Mouse (Mus musculus): Measurements from ENCODE around the gene Tepsin. TPM values are rescaled to one million over a fixed set of nuclear protein-coding genes. Genes with fewer than 3 reads are reported as not detected.
A peak's percentile ranks its signal among the peaks of the same experiment; 100 is the strongest.

Tepsin gene
- total RNA-seq, 2 experiments from 2014 or later, result 19.3 to 19.7 TPM

GRCm38 (mm10) chr11:120112136-120112535, 13.6 kb upstream of the Tepsin start:
- DNase-seq (ENCODE audit: low spot score in 2 of 2), result no peak

DNA sequence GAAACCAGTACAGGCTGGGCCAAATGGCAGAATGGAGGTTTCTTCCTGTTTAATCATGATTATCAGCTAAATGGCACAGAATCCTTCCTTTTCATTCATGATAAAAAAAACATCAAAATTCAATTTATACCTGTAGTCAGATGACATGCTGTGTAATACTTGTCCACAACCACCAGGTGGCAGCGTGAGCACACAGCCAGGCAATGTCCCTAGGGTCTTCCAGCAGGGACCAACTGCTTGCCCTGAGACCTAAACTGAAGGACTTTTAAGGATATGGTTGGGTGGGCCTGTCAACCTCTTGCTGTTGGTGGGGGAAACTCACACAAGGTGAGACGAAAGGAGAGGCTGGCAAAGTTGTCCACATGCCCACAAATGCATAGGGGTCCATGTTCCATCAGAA, 12.5 kb upstream of the Tepsin start:
- peak; percentile 73 to 76 for DNase-seq (ENCODE audit: low spot score in 2 of 2)

DNA sequence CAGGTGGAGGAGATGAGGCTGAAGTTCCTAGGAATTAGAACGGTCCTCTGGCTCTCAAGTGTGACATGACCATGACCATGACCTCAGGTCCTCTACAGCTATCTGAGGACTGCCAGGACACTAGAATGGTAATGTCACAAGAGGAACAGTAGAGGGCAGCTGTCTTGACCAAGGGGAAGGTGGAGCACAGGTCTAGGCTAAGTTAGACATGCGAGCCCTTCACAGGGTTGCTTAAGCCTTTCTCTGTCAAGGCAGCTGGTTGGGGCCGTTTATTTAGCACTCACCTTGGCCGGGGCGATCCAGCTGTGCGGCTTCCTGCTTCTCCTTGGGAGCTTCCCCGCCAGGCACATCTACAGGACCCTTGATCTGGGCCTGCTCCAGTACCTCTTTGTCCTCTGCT, 12.0 kb upstream of the Tepsin start:
- no peak for DNase-seq (ENCODE audit: low spot score in 2 of 2)

DNA sequence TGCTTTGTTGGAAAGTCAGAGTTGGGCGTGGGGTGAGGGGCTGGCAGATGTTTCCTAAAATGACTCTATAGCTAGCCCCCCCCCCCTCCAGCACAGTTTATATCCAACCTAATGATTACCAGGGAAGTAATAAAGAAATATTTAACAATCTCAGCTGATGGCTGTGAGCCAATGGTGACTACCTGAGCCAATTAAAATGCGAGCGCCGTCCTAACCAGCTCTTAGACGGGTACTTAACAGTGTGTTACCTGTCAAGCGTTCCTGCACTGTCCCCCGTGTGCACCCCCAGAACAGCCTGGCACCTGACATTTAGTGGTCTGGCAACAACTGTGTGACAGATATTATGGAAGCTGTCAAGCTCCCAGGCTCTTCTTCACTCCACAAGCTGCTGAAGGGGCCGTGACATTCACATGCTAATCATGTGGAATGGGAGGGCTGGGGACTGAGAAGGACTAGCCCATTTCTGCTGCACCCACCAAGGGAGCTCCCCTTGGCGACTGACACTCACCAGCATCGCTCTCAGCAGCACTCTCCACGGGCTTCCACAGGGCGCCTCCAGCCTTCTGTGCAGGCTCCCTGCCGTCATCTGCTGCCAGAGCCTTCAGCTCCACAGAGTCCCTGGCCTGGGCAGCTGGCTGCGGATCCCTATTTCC, 11.2 kb upstream of the Tepsin start:
- no peak for DNase-seq (ENCODE audit: low spot score in 2 of 2)

DNA sequence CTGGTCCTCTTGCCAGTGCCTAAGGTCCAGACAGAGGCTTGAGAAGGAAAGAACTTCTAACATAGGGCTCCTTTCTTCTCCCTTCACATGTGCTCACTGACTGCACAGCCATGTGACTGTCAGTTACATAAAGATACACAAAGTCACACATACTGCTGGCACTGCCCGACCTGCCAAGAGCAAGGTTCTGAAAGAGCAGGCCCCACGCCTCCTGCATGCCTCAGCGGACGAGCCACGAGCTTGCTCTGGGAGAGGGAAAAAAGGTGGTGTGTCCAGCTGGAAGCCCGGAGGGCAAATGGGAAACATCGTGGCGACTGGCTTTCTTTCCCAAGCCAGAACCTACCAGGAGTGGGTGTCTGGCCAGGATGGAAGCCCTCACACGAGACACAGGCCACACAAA, 9.3 kb upstream of the Tepsin start:
- no peak for DNase-seq (ENCODE audit: low spot score in 2 of 2)

DNA sequence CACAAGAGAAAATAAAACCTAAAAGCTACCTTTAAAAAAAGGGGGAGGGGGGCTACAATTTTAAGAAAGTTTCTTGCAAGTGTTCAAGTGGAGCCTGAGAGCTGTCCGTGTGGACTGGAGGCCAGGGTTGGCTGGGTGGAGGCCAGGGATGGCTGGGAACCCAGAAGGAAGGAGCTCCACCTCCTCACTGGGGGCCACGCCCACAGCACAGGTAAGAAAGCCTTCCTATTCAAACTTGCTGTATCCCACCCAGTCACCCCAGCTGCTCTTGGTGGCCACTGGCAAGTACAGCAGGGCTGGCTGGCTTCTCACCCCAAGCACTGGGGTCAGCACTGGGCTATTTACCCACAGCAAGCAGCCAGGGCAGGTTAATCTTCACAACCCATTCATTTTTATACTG, 8.5 kb upstream of the Tepsin start:
- no peak for DNase-seq (ENCODE audit: low spot score in 2 of 2)

DNA sequence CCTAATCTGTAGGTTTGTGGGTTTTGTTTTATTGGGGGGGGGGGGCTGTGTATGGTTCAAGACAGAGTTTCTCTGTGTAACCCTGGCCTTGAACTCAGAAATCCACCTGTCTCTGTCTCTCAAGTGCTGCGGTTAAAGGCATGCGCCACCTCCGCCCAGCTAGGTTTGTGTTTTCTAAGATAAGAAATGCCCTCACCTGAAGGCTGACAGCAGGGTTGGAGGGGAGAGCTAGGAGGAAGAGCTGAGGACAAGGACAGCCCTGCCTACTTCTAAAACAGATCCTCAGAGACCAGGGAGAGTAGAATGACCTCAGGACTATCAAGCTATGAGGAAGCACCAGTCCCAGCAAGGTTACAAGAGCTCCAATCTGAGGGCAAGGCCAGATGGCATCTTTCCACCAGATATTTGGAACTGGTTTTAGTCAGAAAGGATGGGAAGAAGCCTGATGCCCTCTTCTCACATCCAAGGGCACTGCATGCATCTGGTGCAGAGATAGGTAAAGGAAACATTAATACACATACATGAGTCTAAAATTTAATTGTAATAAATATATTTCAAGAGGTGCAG, 5.0 kb upstream of the Tepsin start:
- no peak for DNase-seq (ENCODE audit: low spot score in 2 of 2)

- peak; percentile 77 to 80 for DNase-seq (ENCODE audit: low spot score in 2 of 2)
These were observed 2.5 kb upstream of the Tepsin start for GRCm38 (mm10) chr11:120101036-120101435.

DNA sequence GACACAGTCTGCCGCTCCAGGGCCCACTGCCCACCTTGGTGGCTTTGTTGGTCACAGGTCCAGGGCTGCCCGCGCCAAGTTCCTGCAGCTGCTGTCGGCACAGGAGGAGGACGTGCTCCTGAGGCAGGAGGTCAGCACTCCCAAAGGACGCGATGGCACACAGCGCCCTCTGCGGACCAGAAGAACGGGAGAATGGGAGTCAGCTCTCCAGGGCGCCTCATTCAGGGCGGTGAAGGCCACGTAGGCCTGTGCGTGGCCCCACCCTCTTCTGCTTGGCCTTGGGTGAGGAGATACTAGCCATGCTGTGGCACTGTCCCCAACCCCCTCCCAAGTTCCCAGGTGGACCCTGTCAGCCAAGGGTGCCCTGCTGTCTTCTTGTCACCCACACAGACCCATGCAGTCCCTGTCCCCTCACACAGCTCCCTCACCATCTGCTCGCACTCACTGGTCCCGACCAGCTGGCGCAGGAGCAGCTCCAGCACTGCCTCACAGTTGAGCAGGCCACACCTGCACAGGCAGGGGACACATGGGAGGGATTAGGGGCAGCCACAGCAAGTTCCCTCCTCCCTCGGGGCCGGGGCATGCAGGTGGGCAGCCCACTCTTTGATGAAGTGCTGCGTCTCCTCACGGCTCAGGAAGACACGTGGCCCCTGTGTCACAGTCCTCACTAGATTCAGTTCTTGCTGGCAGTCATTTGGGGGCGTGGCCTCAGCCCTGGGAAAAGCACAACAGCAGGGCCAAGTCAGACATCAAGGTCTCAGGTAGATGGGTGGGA, 5.5 kb downstream of the Tepsin start:
- no peak for DNase-seq (ENCODE audit: low spot score in 2 of 2)

DNA sequence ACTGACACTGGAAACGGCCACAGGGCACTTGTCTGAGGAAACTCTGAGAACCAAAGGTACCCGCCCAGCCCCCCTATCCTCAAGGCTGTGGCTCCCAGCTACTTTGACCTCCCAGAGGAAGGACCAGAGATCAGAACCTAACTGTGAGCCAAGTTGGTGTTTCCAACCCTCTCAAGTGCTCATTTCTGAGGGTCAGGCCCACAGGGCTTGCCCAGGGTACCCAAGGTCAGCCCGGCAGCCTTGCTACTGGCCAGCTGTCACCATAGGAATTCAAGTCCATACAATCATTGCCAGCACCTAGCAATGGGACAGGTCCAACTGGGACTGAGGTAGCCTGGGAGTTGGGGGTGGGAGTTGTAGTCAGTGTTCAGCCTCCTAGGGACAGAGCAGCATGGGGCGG, 7.9 kb downstream of the Tepsin start:
- DNase-seq (ENCODE audit: low spot score in 2 of 2), result no peak

GRCm38 (mm10) chr11:120086702-120087152, 11.8 kb downstream of the Tepsin start, which contains the start of gene Cep131:
Gene Cep131, minus strand, starts transcription at chr11:120086827.
- DNase-seq (ENCODE audit: low spot score in 2 of 2), result peak; percentile 97 to 98

DNA sequence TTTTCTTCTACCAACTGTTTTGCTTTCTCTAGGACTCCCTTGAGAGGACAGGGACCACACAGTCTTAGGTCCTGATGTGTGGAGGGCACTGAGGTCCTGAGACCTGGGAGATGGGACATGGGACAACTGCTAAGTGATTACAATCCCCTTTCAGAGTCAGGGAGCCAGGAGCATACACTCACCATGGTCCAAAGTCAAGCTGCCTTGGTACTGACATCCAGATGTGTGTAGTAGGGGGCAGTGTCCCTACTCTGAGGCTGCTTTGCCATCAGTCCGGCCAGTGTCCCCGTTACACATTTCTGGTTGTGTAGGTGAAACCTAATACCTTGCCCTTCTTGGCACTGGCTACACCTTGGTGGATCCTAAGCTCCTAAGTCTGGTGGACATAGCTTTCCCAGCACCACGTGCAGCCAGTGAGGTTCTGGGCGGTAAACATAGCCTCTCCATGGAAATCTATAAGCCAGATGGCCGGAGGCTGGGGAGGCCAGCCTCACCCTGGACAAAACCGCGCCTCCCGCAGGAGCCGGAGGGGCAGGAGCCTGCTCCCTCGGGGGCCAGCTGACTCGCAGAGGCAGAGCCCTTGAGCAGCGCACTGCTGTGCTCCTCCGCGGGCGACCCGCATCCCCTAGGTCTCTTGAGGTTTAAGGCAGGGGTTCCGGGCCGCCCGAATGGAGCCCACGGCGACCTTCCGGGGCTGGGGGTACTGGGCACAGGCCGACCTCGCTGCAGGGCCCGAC, 12.5 kb downstream of the Tepsin start:
- DNase-seq (ENCODE audit: low spot score in 2 of 2), result peak; percentile 47 to 51

- no peak for DNase-seq (ENCODE audit: low spot score in 2 of 2)
These were observed 18.2 kb downstream of the Tepsin start for GRCm38 (mm10) chr11:120080282-120080681.

DNA sequence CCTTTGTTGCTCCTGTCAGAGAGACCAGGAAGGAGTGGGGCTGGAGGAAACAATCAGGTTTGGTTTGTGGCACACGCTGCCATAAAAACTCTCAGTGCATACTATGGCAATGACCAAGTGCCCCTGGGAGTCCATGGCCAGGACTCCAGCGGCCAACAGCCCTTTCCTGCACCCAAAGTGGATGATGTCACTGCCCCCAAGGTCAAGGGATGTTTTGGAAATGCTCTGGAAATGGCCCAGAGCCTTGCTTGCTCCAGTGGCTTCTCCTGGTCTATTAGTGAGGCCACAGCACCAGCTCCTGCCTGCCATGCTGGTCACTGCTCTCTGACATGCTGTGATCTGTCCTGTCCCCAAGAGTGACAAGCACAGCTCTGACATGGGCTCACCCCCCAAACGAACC, 22.3 kb downstream of the Tepsin start:
- DNase-seq (ENCODE audit: low spot score in 2 of 2), result no peak

DNA sequence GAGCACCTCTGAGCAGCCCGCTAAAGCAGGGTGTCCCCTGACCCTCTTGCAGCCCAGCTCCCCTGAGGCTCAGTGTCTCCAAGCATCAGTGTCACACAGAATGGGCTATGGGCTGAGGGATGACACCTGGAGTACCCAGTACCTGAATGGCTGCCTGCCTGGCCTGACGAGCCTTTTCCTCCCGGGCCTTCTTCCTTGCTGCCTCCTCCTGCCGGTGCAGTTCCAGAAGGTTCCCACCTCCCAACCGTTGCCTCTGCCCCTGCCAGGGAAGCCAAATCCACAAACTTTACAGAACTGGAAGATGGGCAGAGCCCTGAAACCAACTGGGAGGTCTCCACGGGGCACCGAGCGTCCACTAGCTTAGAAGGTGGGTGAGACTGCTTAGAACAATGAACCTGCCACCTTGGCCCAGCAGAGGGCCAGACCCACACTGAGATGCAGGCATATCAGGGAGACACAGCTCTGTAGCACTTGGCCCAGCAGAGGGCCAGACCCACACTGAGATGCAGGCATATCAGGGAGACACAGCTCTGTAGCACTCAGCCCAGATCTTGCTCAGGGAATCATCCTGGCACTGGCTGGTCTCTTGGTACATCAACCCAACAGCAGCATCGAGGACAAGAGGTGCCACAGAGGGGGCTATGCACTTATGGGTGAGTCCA, 25.4 kb downstream of the Tepsin start:
- DNase-seq (ENCODE audit: low spot score in 2 of 2), result no peak

GRCm38 (mm10) chr11:120071731-120072320, 26.7 kb downstream of the Tepsin start:
- no peak for DNase-seq (ENCODE audit: low spot score in 2 of 2)

DNA sequence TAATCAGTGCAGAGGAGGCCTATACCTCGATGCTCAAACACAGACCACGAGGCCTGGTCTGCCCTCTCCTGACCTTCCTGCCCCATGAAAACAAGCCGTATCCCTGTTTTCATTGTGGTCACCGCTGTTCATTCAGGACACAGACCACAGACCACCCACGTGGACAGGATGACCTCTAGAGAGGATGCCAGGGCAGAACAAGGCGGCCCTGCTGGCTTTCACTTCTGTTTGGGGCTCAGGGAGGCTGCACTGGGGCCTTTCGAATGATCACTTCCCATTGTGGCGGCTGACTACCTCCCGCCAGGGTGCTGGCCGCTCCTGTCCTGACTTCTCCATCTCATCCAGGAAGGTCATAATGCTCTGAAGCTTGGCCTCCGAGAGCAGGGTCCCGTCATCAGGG, 27.5 kb downstream of the Tepsin start:
- no peak for DNase-seq (ENCODE audit: low spot score in 2 of 2)

DNA sequence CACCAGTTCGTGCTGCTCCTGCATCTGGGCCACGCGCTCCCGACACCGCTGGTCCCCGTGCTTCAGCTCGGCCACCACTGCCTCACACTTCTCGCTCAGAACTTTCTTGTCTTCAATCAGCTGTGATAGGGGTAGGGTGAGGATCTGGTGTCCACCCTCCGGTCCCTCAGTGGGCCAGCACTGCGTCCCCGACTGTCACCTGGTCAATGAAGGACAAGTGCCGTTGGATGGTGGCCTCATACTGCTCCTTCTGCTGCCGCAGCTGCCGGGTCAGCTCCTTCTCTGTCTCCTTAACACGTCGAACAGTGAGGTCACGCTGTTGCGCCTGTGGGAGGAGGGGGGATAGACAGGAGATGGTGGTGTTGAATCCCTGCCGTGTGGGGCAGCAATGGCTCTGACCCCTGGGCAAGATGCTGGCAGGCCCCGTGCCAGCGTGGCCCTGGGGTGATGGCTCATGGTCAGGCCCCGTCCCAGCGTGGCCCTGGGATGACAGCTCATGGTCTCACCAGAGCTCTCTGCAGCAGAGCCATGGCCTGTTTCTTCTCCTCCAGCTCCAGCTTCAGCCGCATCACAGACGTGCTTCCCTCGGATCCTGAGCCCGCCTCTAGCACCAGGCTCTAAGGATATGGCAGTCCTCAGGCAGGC, 28.1 kb downstream of the Tepsin start:
- DNase-seq (ENCODE audit: low spot score in 2 of 2), result no peak

DNA sequence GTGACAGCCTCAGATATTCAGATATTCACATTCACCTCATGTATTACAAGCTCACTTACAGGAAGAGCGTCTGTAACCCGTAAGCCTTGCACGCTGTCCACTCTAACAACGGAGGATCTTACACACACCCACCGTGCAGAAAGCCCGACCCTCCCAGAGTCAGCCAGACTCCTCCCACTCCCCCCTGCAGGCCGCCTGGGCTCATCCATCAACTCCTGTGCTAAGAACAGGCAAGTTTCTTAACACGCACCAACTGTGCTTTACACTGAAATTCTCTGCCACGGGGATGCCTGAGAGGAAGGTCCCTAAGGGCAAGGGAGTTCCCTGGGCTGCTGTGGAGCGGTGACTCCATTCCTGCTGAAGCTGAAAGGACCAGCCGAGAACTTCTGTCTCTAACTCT, 29.3 kb downstream of the Tepsin start:
- no peak for DNase-seq (ENCODE audit: low spot score in 2 of 2)

DNA sequence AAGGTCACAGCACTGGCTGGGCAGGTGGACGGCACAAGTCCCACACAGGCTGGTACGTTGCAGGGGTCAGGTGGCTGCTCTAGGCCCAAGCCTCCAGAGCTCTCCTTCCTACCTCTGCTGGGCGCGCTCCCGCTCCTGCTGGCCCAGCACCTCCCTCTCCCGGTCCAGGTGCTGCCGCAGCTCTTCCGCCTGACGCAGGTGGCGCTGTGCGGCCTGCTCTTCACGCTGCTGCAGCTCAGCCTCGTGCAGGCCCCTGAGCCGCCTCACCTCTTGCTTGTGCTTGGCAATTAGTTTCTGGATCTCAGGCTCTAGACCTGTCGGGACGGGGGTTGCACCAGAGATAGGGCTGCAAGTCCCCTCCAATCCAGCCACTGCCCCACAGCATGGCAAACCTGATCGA, 30.7 kb downstream of the Tepsin start:
- no peak for DNase-seq (ENCODE audit: low spot score in 2 of 2)

Measured in layer of hippocampus, postnatal 10 days (tissue).